Mouse (Mus musculus) spleen, adult 2 months (tissue): ENCODE data around the gene Pla2g1b. TPM values are rescaled to one million over a fixed set of nuclear protein-coding genes. Genes with fewer than 3 reads are reported as not detected.
"Not testable (repeated sequence)": the region's sequence is repeated elsewhere in the genome, so short reads cannot be mapped to it uniquely, and the experiment has no call there.

Experiments
- DNase-seq, 2 experiments: peaks; one replicate each; pipeline versions ENCODE4 v3.0.0 to v3.0.0-alpha.2; 2012 to 2021; ENCODE audit warnings: low spot score in 2 of 2, low read depth in 1 of 2
- H3K27ac ChIP-seq: fragments of 200-500 bp; 2 replicates; pipeline ENCODE4 v1.5.1; 2012; ENCODE audit warnings: low read length, inconsistent platforms; ENCODE audit not compliant: insufficient read depth
- H3K27me3 ChIP-seq: fragments of 200-500 bp; 2 replicates; pipeline ENCODE4 v1.6.1; 2012; ENCODE audit warnings: mild to moderate bottlenecking, moderate library complexity, low read length, inconsistent platforms; ENCODE audit not compliant: control insufficient read depth, insufficient read depth
- H3K36me3 ChIP-seq: fragments of 200-500 bp; 2 replicates; pipeline ENCODE4 v1.6.1; 2012; ENCODE audit warnings: mild to moderate bottlenecking, low read length, inconsistent platforms; ENCODE audit not compliant: control insufficient read depth, insufficient read depth
- H3K4me1 ChIP-seq: fragments of 200-500 bp; 2 replicates; pipeline ENCODE4 v1.6.1; 2011; ENCODE audit warnings: inconsistent platforms; ENCODE audit not compliant: control insufficient read depth, insufficient read depth, insufficient read length
- H3K4me3 ChIP-seq: fragments of 200-500 bp; 2 replicates; pipeline ENCODE4 v1.5.1; 2011; ENCODE audit warnings: mild to moderate bottlenecking, inconsistent platforms; ENCODE audit not compliant: insufficient read depth, insufficient read length; ENCODE audit errors: extremely low read depth
- CTCF ChIP-seq: fragments of 200-500 bp; IDR thresholded peaks from 2 replicates; pipeline ENCODE4 v1.5.1; 2011; ENCODE audit warnings: mild to moderate bottlenecking, inconsistent platforms; ENCODE audit not compliant: insufficient read depth, insufficient read length, insufficient replicate concordance; ENCODE audit errors: extremely low read depth
- POLR2A ChIP-seq: fragments of 200-500 bp; IDR thresholded peaks from 2 replicates; pipeline ENCODE4 v1.6.1; 2011; ENCODE audit warnings: low read depth, low read length, inconsistent platforms
- WGBS: fragments of 180-500 bp; shearing (Covaris S2); methylation state at CpG from one replicate; pipeline ENCODE4 v1.1.7; 2018; 5-methylcytosine and 5-hydroxymethylcytosine counted together
- polyA plus RNA-seq: library from polyadenylated mRNA; depleted of rRNA; stranded (reverse); fragments of >200 nt; gene quantifications from 2 replicates; pipeline ENCODE4 v1.2.3, GENCODE M21; 2012

Pla2g1b gene
- polyA plus RNA-seq, 1 experiment, result 284 TPM

GRCm38 (mm10) chr5:115491771-115492322, 25.8 kb downstream of the Pla2g1b start:
- 4% methylated on average over 28 of the region's 28 CpGs for WGBS
- Histone ChIP-seq H3K36me3 (no peaks in the 10 kb centered on the region), H3K4me3 (peak overlapping the region; percentile 45), H3K4me1 (peaks cover 8% of the 10 kb centered on the region), H3K27ac (peak overlapping the region; percentile 33), H3K27me3 (no peaks in the 10 kb centered on the region)
- TF ChIP-seq POLR2A (no peak), CTCF (no peak)
- DNase-seq, result no peak

- WGBS, result 71% methylated on average over 6 of the region's 6 CpGs
- Histone ChIP-seq H3K4me3 (no peak overlapping the region), H3K36me3 (no peaks in the 10 kb centered on the region), H3K27ac (no peak overlapping the region), H3K4me1 (peaks cover 8% of the 10 kb centered on the region), H3K27me3 (no peaks in the 10 kb centered on the region)
- no peak for DNase-seq
- no peak for TF ChIP-seq CTCF
- TF ChIP-seq POLR2A, result no peak
Observed at GRCm38 (mm10) chr5:115492711-115493335, 26.8 kb downstream of the Pla2g1b start.

- Histone ChIP-seq H3K4me3 (no peak overlapping the region), H3K27ac (no peak overlapping the region), H3K27me3 (no peaks in the 10 kb centered on the region), H3K4me1 (peaks cover 8% of the 10 kb centered on the region), H3K36me3 (no peaks in the 10 kb centered on the region)
- DNase-seq, result no peak
- WGBS, result 88% methylated on average over 5 of the region's 5 CpGs
- no peak for TF ChIP-seq CTCF
- no peak for TF ChIP-seq POLR2A
Observed at GRCm38 (mm10) chr5:115493441-115493840, 27.4 kb downstream of the Pla2g1b start.

- not testable (repeated sequence) for H3K4me1 ChIP-seq, H3K4me3 ChIP-seq, H3K27me3 ChIP-seq, DNase-seq, H3K27ac ChIP-seq, H3K36me3 ChIP-seq
- WGBS, result 88% methylated on average over 3 of the region's 3 CpGs
Observed at GRCm38 (mm10) chr5:115495618-115496017, 29.6 kb downstream of the Pla2g1b start.

- Histone ChIP-seq H3K27ac (no peak overlapping the region), H3K36me3 (no peaks in the 10 kb centered on the region), H3K4me3 (no peak overlapping the region), H3K4me1 (peaks cover under 1% of the 10 kb centered on the region; the same call in 1 of the 2 replicates), H3K27me3 (no peaks in the 10 kb centered on the region)
- 83% methylated on average over 7 of the region's 7 CpGs for WGBS
- TF ChIP-seq POLR2A (no peak), CTCF (no peak)
- no peak for DNase-seq
Observed at GRCm38 (mm10) chr5:115497033-115497432, 31.0 kb downstream of the Pla2g1b start.

GRCm38 (mm10) chr5:115498307-115499240, 32.5 kb downstream of the Pla2g1b start:
- TF ChIP-seq CTCF (no peak), POLR2A (no peak)
- Histone ChIP-seq H3K36me3 (no peaks in the 10 kb centered on the region), H3K4me3 (no peak overlapping the region), H3K27ac (no peak overlapping the region), H3K27me3 (no peaks in the 10 kb centered on the region; the same call in 1 of the 2 replicates), H3K4me1 (no peaks in the 10 kb centered on the region)
- 66% methylated on average over 9 of the region's 9 CpGs for WGBS
- DNase-seq, result no peak
